Mouse (Mus musculus) kidney, embryonic 16.5 days (tissue): ENCODE data around the gene Fam169b. TPM values are rescaled to one million over a fixed set of nuclear protein-coding genes. Genes with fewer than 3 reads are reported as not detected.
A peak's percentile ranks its signal among the peaks of the same experiment; 100 is the strongest.

Source experiments
- ATAC-seq: fragments of 200-750 bp; cut with Nextera tagmentation; 2 replicates; pipeline ENCODE4 v1.8.0; 2017; ENCODE audit warnings: moderate TSS enrichment; ENCODE audit not compliant: low FRiP score, low TSS enrichment
- H3K27ac ChIP-seq: fragments of 300-500 bp; sonication (generic); 2 replicates; pipeline ENCODE4 v1.5.1; 2014; ENCODE audit warnings: low read length
- H3K27me3 ChIP-seq: fragments of 300-500 bp; sonication (generic); 2 replicates; pipeline ENCODE4 v1.6.1; 2014; ENCODE audit warnings: low read length, control low read depth, mixed read lengths; ENCODE audit not compliant: insufficient read depth
- H3K36me3 ChIP-seq: fragments of 300-500 bp; sonication (generic); 2 replicates; pipeline ENCODE4 v1.6.1; 2014; ENCODE audit warnings: low read length, control low read depth, mixed read lengths; ENCODE audit not compliant: insufficient read depth
- H3K4me1 ChIP-seq: fragments of 300-500 bp; sonication (generic); 2 replicates; pipeline ENCODE4 v1.6.1; 2014; ENCODE audit warnings: low read length, control low read depth, mixed read lengths; ENCODE audit not compliant: insufficient read depth
- H3K4me2 ChIP-seq: fragments of 300-500 bp; sonication (generic); replicated peaks from 2 replicates; pipeline ENCODE4 v1.6.1; 2014; ENCODE audit warnings: low read depth, low read length
- H3K4me3 ChIP-seq: fragments of 300-500 bp; sonication (generic); 2 replicates; pipeline ENCODE4 v1.5.1; 2014; ENCODE audit warnings: mild to moderate bottlenecking, low read length
- H3K9ac ChIP-seq: fragments of 300-500 bp; sonication (generic); replicated peaks from 2 replicates; pipeline ENCODE4 v1.6.1; 2014; ENCODE audit warnings: low read length
- H3K9me3 ChIP-seq: fragments of 300-500 bp; sonication (generic); 2 replicates; pipeline ENCODE4 v1.6.1; 2016; ENCODE audit warnings: low read length, control low read depth
- WGBS: fragments of 180-500 bp; shearing (Covaris S2); extraction: QIAGEN DNeasy Blood & Tissue Kit; methylation state at CpG from one replicate; pipeline ENCODE4 v1.1.7; 2014; 5-methylcytosine and 5-hydroxymethylcytosine counted together
- polyA plus RNA-seq: library from polyadenylated mRNA; unstranded; fragments of >200 nt; fragmentation: Nextera tagmentation; extraction: Ambion mirVana; gene quantifications from 2 replicates; pipeline ENCODE4 v1.2.1, GENCODE M21; 2015

Fam169b gene
- 1.1 and 1.5 TPM in 2 replicates for polyA plus RNA-seq

- H3K27ac ChIP-seq: no peak within 1 kb of the TSS
- no peaks in the 10 kb centered on the region for H3K36me3 ChIP-seq
- H3K27me3 ChIP-seq: no peaks in the 10 kb centered on the region
- no peak for ATAC-seq
- no peak within 1 kb of the TSS for H3K4me2 ChIP-seq
- no peak within 1 kb of the TSS for H3K4me3 ChIP-seq
- peaks cover 17% of the 10 kb centered on the region for H3K4me1 ChIP-seq
- H3K9me3 ChIP-seq: no peaks in the 10 kb centered on the region
- H3K9ac ChIP-seq: no peak within 1 kb of the TSS
These were observed at the start of gene Fam169b for GRCm38 (mm10) chr7:68273515-68273914. TSS of gene Fam169b (plus strand) at chr7:68273839.

DNA sequence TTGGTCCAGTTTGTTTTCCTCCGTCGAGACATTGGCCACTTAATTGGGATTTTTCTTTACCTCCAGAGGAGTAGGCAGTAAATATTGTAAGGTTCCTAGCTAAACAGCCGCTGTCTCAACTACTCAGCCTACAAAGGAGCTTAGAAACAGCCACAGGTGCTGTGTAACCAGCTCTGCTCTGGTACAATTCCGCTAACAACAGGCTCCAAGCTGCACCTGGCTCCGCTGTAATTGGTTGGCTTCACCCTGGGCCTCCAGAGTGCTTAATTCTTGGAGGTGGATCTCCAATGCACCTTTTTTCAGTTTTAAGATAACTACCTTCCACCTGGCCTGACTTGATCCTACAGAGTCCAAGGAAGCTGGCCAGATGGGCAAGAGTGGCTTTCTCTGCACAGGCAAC is 49.6 kb upstream of the Fam169b start:
- Histone ChIP-seq H3K4me2 (no peak overlapping the region), H3K9ac (peak overlapping the region; percentile 7; the same call in 1 of the 2 replicates), H3K4me1 (peaks cover 26% of the 10 kb centered on the region), H3K4me3 (no peak overlapping the region), H3K36me3 (peaks cover 47% of the 10 kb centered on the region), H3K27ac (peak overlapping the region; percentile 75), H3K27me3 (no peaks in the 10 kb centered on the region), H3K9me3 (no peaks in the 10 kb centered on the region)
- ATAC-seq: no peak
- 79% methylated on average over 5 of the region's 5 CpGs for WGBS

- Histone ChIP-seq H3K27ac (no peak overlapping the region), H3K4me1 (peaks cover 26% of the 10 kb centered on the region), H3K9me3 (no peaks in the 10 kb centered on the region), H3K4me3 (no peak overlapping the region), H3K36me3 (peaks cover 51% of the 10 kb centered on the region), H3K9ac (no peak overlapping the region), H3K27me3 (no peaks in the 10 kb centered on the region), H3K4me2 (no peak overlapping the region)
- WGBS: 70% methylated on average over 9 of the region's 9 CpGs
- ATAC-seq: no peak
These were observed 48.1 kb upstream of the Fam169b start for GRCm38 (mm10) chr7:68225427-68226054.

DNA sequence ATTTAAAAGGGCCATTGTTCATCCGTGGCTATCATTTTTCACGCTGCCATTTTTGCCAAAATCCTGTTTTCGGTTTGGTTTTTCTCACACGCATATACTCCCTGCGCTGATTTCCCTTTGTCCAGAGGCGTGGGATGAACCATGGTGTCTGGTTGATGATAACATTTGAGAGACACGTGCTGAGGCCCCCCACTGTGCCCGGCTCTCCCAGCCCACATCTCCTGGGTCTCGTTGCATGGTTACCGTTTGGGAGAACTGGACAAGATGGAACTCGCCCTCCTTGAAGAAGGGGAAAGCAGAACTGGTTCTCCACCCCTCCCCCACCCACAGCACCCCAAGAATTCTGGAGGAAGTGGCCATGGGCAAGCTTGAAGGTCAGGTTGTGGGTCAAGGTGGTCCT is 46.6 kb upstream of the Fam169b start:
- Histone ChIP-seq H3K4me3 (no peak overlapping the region), H3K9me3 (no peaks in the 10 kb centered on the region), H3K9ac (no peak overlapping the region), H3K27me3 (no peaks in the 10 kb centered on the region), H3K4me1 (peaks cover 26% of the 10 kb centered on the region), H3K27ac (no peak overlapping the region), H3K36me3 (peaks cover 63% of the 10 kb centered on the region), H3K4me2 (no peak overlapping the region)
- 84% methylated on average over 11 of the region's 11 CpGs for WGBS
- ATAC-seq: no peak

GRCm38 (mm10) chr7:68227621-68228020 is 46.0 kb upstream of the Fam169b start:
- WGBS: 74% methylated on average over 4 of the region's 4 CpGs
- no peak for ATAC-seq
- H3K27me3 ChIP-seq: no peaks in the 10 kb centered on the region

DNA sequence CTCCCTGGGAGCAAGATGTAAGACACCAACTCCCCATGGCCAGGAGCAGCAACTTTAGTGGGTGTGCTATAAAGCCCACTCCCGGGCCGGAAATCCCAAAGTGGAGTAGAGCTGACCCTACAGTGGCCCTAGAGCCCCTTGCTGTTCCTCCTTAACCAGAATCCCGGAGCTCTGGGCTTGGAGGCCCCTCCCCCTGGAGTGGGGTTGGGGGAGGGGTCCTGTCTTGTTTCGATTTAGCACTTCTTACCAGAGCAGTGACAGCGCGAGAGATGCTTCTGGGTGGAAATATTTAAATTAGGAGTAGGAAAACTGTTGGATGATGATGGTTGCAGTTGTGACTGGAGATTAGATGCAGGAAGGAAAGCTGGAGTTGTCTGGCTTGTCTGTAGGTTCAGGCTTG is 45.1 kb upstream of the Fam169b start:
- H3K36me3 ChIP-seq: peaks cover 57% of the 10 kb centered on the region
- H3K4me3 ChIP-seq: no peak overlapping the region
- peaks cover 16% of the 10 kb centered on the region for H3K4me1 ChIP-seq
- H3K27ac ChIP-seq: no peak overlapping the region
- no peak overlapping the region for H3K4me2 ChIP-seq
- H3K27me3 ChIP-seq: no peaks in the 10 kb centered on the region
- H3K9me3 ChIP-seq: no peaks in the 10 kb centered on the region
- WGBS: 44% methylated on average over 6 of the region's 6 CpGs
- H3K9ac ChIP-seq: no peak overlapping the region
- no peak for ATAC-seq

More at GRCm38 (mm10) chr7:68227621-68228020, 46.0 kb upstream of the Fam169b start:
- Histone ChIP-seq H3K4me3 (no peak overlapping the region), H3K4me1 (peaks cover 25% of the 10 kb centered on the region), H3K36me3 (peaks cover 58% of the 10 kb centered on the region), H3K9ac (no peak overlapping the region), H3K4me2 (no peak overlapping the region), H3K27ac (no peak overlapping the region), H3K9me3 (no peaks in the 10 kb centered on the region)

DNA sequence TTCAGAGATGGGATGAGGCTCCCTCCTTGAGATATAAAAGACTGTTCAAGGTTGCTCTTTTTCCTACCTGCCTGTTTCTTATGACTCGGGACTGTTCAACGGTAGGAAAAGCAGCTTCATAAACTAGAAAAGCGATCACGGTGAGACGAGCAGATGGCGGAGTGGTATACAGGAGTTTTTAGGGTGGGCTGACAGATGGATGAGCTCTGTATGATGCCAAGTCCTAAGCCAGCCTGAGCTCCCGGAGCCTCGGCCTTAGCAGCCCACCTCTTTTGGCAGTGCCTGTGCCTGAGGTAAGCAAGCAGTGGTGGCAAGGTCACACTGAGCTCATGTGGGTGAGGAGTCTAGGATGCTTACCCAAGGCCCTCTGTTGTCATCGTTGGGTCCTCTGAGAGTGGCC is 42.8 kb upstream of the Fam169b start:
- no peak for ATAC-seq
- 91% methylated on average over 9 of the region's 9 CpGs for WGBS

GRCm38 (mm10) chr7:68232521-68232920 is 41.1 kb upstream of the Fam169b start:
- ATAC-seq: no peak
- H3K36me3 ChIP-seq: peaks cover 31% of the 10 kb centered on the region
- peaks cover 20% of the 10 kb centered on the region for H3K4me1 ChIP-seq
- H3K4me2 ChIP-seq: no peak overlapping the region
- no peak overlapping the region for H3K27ac ChIP-seq
- H3K4me3 ChIP-seq: no peak overlapping the region
- WGBS: 92% methylated on average over 5 of the region's 5 CpGs
- H3K9ac ChIP-seq: no peak overlapping the region
- H3K9me3 ChIP-seq: no peaks in the 10 kb centered on the region
- H3K27me3 ChIP-seq: no peaks in the 10 kb centered on the region

More for the DNA sequence above, 42.8 kb upstream of the Fam169b start:
- Histone ChIP-seq H3K4me3 (no peak overlapping the region), H3K36me3 (peaks cover 44% of the 10 kb centered on the region), H3K9me3 (no peaks in the 10 kb centered on the region), H3K9ac (no peak overlapping the region), H3K27ac (no peak overlapping the region), H3K27me3 (no peaks in the 10 kb centered on the region), H3K4me2 (no peak overlapping the region), H3K4me1 (peaks cover 17% of the 10 kb centered on the region)

GRCm38 (mm10) chr7:68233619-68234223 is 39.9 kb upstream of the Fam169b start:
- Histone ChIP-seq H3K4me2 (no peak overlapping the region), H3K4me3 (no peak overlapping the region), H3K9me3 (no peaks in the 10 kb centered on the region), H3K27ac (peak overlapping the region; percentile 66; the same call in 1 of the 2 replicates), H3K36me3 (peaks cover 27% of the 10 kb centered on the region), H3K4me1 (peaks cover 12% of the 10 kb centered on the region), H3K27me3 (no peaks in the 10 kb centered on the region), H3K9ac (no peak overlapping the region)
- peak; percentile 70 for ATAC-seq
- WGBS: 26% methylated on average over 13 of the region's 13 CpGs

- H3K4me1 ChIP-seq: peaks cover 19% of the 10 kb centered on the region
- no peaks in the 10 kb centered on the region for H3K27me3 ChIP-seq
- no peaks in the 10 kb centered on the region for H3K9me3 ChIP-seq
- WGBS: 83% methylated on average over 8 of the region's 8 CpGs
- no peak overlapping the region for H3K4me2 ChIP-seq
- 0 out of 2 replicates have a peak, but pooled peaks cover under 1% of the 10 kb centered on the region for H3K36me3 ChIP-seq
- no peak overlapping the region for H3K4me3 ChIP-seq
- H3K27ac ChIP-seq: no peak overlapping the region
- H3K9ac ChIP-seq: no peak overlapping the region
- no peak for ATAC-seq
These were observed 36.8 kb upstream of the Fam169b start for GRCm38 (mm10) chr7:68236817-68237216.
